13 mouse cellular contexts compared by ENCODE assay signal in genomic region chr1:167249881-167250280, GRCm38 (mm10).
"Had no signal": no experiment of that assay in that cellular context is flagged by ENCODE, and none has a peak within 500 bp of the region (broad histone marks: within the 10 kb centered on the region; RNA-seq: fewer than 3 reads in every experiment).

No protein-coding gene starts in this region.

- DNase-seq: kidney, adult 11 months; kidney, adult 9 months; right cerebral cortex, postnatal 4 days; spleen, adult 18-20 months; thymus, adult 2 months; thymus, postnatal 36 days had no signal

- ATAC-seq: liver, embryonic 12.5 days; midbrain, embryonic 15.5 days had no signal

- H3K36me3 ChIP-seq: limb, embryonic 15.5 days; liver, embryonic 12.5 days; midbrain, embryonic 15.5 days; neural tube, embryonic 12.5 days; stomach, embryonic 15.5 days had no signal

- H3K9ac ChIP-seq: limb, embryonic 15.5 days; liver, embryonic 12.5 days; midbrain, embryonic 15.5 days; neural tube, embryonic 12.5 days; stomach, embryonic 15.5 days had no signal

- H3K4me3 ChIP-seq: limb, embryonic 15.5 days; liver, embryonic 12.5 days; midbrain, embryonic 15.5 days; neural tube, embryonic 12.5 days; stomach, embryonic 15.5 days had no signal

- H3K27me3 ChIP-seq: limb, embryonic 15.5 days; liver, embryonic 12.5 days; megakaryocyte, embryonic 14.5 days; midbrain, embryonic 15.5 days; neural tube, embryonic 12.5 days; stomach, embryonic 15.5 days had no signal

- H3K4me2 ChIP-seq: limb, embryonic 15.5 days; liver, embryonic 12.5 days; midbrain, embryonic 11.5 days; midbrain, embryonic 15.5 days; neural tube, embryonic 12.5 days; stomach, embryonic 15.5 days had no signal

- H3K9me3 ChIP-seq: limb, embryonic 15.5 days; liver, embryonic 12.5 days; megakaryocyte, embryonic 14.5 days; midbrain, embryonic 15.5 days; neural tube, embryonic 12.5 days; stomach, embryonic 15.5 days had no signal

- H3K27ac ChIP-seq: limb, embryonic 15.5 days; liver, embryonic 12.5 days; midbrain, embryonic 15.5 days; neural tube, embryonic 12.5 days; stomach, embryonic 15.5 days had no signal
